Mouse (Mus musculus) kidney, adult 8-10 months (tissue): ENCODE data around the gene Lyplal1.

Experiments
- DNase-seq, 2 experiments: peaks; one replicate each; pipeline ENCODE4 v3.0.0; 2022

The Lyplal1 gene

DNA sequence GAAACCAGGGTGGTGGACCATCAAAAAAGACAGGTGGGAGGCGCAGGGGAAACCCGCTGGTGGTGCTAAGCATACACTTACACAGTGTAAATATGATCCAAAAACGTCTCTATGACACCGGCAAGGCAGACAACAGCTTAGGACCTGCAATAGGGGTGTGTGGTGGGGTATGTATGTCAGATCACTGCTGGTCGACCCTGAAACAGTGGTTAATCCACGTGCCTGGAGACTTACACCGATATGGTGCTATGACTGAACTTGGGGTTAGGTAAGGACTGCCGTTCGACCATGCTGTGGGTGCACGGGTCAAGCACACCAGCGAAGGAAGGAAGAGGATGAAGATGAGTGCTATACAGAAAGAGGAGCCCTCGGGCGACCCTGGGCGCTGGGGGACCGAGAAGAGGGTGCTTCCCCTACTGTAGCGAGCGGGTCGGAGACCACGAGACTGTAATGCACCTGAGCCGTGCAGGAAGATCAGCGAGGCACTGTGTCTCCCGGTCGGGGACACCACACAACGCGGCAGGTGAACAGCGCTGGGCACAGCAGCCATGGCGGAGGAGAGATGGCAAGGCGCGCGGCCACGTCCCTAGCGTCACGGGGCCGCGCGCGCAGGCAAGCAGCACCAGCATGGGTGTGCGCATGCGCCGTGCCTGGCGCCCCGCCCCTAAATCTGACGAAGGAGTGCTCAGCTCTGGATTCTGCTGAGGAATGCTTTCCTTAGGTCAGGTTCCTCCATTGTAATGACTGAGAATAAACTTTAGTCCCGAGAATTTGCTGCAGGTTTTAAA, at the start of gene Lyplal1:
Gene Lyplal1 (minus strand): TSS at position 610 of the 788 bp plus-strand sequence.
- peak; percentile 95 for DNase-seq

DNA sequence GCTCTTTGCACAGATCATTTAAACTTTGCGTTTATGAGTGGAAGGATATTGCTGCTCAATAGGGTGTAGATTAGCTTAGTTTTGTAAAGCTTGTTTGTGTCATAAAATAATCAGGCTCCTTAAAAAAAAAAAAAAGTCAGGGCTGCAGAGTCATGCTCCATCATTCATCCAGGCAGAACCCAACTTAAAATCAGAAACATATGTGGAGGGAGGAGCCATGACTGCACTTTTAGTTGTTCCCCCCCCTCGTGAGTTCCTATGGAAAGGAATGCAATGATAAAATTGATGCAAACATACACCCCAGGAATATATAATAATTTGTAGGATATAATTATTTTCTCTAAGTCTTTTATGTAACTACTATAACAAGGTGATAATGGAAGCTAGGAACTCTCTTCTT, 46.5 kb upstream of the Lyplal1 start:
- no peak for DNase-seq

DNA sequence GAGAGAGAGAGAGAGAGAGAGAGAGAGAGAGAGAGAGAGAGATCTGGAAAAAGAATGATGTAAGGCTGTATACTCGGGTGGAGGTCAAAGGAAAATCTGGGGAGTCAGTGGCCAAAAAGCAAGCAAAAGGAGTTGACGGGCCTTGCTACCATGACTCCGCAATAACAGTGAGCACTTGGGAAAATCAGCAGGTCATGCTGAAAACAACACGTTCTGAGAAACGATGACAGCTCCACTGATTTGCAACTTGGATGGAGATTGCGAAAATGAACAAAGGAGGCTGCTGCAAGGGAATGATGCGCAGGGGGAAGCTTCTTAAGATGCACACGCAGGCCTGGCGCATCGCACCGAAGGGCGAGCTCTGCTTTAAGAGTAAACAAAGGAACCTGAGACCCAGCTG, 46.1 kb upstream of the Lyplal1 start:
- no peak for DNase-seq

DNA sequence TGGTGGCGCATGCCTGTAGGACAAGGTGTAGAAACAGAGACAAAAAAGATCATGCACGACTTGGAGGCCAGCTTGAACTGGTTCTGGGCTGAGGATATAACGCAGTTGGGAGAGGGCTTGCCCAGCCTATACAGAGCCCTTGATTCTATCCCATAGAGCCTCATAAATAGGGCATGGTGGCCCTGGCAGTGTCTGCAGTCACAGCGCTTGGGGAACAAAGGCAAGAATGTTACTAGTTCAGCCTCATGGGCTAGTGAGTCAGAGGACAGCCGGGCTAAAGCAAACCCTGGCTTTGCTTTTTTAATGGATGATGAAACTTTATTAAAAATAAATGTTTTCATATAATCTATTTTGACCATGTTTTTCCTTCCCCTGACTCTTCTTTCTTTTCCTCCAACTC, 33.3 kb upstream of the Lyplal1 start:
- DNase-seq = no peak

DNA sequence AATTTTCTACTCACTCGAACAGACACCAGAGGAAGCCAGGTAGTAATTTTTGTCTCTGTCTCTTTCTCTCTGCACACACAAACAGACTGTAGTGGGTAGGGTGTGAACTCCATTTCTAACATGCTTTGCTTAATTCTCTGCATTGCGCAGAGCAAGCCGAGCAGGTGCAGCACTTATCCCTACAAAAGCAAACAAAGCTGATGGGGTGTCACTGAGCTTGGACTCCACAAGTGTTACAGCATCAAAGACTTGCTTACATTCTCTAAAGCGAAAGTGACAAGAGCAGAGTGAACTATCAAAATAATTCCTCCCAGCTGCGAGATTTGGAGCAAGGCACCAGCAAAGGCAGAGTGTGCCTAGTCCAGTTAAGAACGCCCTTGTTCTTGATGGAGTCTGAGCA, 28.3 kb upstream of the Lyplal1 start:
- DNase-seq = no peak

DNA sequence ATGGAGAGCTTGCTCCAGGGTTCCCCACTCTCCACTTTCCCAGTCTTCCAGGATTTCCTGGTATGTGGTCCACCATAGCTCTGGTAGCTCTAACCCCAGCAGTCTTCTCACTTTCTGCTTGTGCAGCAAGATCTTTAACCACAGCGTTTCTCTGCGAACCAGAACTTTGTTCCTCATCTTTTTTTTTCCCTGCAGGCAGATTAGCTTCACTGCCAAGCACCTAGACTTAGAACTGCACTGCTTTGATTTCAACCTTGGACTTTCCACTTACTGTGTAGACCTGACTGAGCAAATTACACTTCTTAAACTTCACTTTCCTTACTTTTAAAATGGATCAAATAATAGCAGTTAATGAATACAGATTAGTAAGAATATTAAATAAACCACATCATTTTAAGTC, 23.1 kb upstream of the Lyplal1 start:
- peak; percentile 34 to 78 for DNase-seq

DNA sequence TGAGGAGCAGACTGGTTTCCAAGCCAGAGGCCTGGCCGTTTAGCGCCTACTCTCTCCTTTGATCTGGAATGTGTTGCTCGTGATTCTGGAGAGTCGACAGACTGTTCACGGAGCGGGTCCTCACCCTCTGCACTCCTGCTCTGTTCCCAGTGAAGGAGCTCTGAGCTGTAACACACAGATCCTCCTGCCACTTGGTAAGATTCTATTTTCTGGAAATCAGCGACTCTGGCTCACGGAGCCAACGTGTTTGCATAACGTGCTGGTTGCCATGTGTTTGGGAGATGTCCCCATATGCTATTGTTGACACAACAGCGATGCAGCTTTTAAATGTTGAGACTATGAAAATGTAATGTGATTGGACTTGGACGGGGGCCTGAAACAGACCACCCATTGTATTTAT, 20.8 kb upstream of the Lyplal1 start:
- DNase-seq = no peak

DNA sequence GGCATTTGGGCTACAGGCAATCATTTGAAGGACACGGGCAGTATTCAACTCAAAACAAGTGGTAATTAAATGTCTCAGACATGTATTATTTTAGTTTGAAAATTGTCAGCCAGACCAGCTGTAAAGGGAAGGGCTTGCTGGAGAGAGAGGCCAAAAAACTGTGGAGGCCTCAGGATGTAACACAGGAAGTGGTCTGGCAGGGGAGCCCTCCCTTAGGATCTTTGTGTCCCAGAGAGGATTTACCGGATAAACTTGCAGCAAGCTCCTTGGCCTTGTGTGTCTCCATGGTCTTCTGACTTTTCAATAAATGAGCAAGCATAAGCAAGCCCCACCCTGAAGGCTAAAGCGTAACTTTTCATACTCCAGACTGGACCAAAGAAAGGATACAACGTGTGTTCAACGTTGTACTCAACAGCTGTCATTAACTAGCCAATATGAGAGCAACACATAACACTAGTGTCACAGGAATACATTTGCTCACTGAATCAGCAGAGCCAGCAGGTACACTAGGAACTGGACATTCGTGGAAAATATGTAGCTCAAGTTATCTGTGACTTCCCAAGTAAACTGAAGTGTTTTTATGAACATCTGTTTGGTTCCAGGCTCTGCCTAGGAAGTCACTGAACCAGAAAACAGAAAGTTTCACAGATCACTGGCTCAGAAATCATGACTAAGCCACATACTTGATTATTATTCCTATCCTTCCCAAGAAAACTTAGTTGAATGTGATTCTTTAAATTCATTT, 19.7 kb upstream of the Lyplal1 start:
- DNase-seq = peak; percentile 34 to 66

DNA sequence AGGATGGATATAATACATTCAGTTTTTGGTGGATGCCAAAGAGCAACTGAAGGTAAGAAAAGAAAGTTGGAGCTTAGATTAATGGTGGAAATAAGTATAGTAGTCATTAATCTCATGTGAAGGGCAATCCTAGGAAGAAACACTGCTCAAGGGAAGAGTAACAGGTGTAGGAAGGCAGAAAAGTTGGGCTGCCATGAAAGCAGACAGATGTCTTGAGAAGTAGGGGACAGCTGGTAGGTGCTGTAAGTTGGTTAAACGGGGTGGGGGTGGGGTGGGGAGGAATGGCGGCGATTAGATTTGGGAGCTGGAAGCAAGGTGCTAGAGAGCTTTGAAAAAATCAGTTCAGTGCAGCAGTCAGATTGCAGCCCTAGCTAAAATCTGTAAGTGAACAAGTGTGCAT, 14.4 kb upstream of the Lyplal1 start:
- DNase-seq = no peak

DNA sequence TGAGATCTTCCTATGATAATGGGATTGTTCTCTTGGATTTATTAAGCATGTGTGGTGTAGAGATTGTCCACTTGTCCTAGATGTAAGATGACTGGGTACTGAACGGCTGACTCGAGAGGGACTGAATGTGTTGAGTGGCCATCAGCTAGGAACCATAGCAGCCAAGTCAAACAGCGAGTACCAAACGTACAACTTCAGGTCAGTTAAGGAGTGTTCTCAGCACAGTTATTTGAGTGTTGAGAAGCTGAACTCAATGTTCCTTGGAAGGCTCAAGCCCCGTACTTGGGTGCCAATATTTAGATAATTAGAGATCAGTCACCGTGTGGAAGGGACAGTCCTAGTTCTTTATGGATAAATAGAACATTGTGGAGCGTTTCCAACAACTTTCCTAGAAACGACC, 11.8 kb upstream of the Lyplal1 start:
- DNase-seq = no peak

DNA sequence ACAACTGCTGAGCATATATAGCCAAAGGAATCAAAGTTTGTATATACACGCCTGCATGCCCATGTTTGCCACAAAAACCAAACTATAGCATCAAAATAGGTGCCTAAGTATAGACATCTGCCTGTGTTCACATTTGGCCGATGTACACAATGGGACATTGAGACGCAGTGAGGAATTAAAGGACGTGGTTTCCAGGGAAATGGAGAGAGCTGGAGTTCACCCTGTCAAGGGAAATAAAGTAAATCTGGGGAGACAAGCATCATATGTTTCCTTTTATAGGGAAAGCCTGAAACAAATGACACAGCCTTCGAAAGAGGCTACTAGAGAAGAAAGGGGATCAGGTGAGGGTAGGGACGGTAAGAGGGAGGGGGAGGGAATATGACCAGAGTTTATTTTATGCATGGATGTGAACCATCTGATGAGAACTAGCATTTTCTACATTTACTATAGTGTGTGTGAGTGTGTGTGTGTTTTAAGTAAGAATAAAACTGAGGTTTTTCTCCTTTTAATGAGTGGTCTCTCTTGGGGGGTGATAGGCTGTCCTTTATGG, 9.3 kb upstream of the Lyplal1 start:
- no peak for DNase-seq

DNA sequence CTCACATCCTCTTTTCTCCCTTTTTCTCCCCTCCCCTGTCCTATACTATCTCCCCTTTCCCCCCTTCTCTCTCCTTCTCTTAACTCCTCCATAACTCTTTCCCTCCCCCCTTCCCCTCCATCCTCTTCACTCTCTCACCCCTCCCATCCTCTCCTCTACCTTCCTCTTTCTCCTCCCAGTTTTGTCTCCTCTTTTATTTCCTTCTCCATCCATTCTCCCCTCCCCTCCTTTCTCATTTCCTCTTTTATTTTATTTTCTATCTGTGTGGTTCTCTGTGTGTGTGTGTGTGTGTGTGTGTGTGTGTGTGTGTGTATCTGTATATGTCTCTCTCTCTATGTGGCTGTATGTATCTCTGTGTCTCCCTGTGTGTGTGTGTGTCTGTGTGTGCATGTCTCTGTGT, 6.6 kb upstream of the Lyplal1 start:
- DNase-seq = no peak

DNA sequence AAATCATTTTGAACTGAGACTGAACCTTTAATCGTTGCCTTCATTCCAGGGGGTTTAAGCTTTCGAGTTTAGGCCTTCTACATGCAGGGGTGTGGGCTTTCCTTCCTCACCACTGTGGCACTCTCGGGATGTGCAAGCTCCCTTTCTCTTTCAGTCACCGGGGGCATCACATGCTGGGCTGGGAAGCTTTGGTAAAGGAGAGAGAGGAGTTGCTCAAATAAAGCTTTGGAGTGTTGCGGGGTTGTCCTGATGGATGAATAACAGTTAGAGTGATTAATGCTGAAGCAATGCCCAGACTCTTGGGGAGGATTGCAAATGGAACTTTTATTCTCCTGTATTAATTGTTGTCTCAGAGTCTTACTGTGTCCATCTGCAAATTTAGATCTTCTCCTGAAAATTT, 2.7 kb upstream of the Lyplal1 start:
- no peak for DNase-seq

DNA sequence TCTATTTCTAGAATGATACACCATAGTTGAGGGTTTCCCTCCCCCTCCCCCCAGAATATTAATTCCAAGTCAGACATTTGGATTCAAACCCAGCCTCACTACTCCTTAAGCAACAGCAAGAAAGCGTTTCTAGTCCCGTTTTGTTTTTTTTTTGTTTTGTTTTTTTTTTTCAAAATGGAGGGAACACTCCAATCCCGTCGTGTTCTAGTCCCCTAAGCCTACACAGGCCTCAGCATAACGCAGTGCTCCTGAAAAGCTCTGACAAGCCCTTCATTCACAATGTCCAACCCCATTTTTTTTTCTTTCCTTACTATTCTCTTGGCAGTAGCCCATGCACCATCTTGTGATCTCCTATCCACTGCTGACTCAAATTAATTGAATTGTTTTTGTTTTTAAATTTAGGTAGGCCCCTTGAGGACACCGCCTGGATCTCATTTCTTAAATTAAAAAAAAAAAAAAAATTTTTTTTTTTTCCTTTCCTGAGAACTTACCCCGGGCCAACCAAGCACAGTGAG, 967 bp downstream of the Lyplal1 start:
- no peak for DNase-seq

DNA sequence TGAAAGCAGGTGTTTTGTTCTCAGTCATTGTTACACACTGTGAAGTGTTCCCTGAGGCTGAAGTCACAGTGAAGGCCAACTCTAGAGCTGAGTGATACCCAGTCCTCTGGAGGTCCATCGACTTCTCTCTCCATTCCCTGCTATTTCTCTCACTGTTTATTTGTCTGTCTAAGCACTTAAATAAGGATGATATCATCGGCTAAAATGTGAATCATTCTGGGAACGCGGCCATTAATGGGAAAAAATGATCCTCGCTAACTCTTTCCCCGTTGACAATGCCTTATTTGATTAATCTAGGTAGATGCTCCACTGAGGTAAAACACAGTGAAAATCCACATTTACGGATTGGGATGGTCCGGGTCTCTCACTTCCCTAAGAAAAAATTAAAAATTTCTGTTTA, 14.8 kb downstream of the Lyplal1 start:
- no peak for DNase-seq

DNA sequence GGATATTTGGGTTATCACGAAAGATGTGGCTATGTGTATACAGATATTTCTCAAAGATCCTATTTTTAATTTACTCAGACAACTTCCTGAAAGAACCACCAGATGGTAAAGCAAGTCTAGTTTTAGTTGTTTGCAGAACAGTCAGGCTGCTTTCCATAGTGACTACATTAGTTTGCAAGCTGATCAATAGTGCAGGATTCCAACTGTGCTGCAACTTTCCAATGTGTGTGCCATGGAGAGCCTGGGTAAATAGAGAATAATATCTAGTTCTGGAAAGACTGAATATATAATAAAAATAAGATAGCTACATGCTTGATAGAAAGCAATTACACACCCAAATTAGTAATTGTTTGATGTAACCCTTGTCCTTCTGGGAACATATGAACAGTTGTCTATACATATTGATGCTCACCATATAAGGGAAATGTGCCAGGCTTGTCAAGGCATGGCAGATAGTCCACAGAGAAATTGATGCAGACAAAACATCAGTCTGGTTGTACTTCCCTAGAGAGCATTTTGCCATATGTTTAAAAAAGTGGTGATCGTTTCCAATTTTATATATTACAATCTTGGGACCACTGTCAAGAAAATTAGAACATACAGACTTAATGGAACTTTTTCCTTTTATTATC, 50.7 kb downstream of the Lyplal1 start:
- DNase-seq = no peak

DNA sequence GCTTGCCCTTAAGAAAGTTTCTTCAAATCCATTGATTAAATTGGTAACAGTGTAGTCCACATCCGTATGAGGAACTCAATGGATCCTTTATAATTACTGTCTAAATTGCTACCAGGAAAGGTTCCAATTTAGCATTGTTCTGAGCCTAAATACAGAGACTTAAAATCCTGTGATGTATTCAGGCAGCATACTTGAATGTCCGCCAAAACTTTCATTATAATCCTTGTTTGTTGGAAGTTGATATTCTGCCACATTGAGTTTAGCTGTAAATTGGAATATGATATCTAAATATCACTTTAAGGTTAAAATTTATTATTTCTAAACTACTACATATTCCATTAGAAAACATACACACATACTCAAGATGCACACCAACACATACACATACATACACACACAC, 57.1 kb downstream of the Lyplal1 start:
- DNase-seq = no peak

DNA sequence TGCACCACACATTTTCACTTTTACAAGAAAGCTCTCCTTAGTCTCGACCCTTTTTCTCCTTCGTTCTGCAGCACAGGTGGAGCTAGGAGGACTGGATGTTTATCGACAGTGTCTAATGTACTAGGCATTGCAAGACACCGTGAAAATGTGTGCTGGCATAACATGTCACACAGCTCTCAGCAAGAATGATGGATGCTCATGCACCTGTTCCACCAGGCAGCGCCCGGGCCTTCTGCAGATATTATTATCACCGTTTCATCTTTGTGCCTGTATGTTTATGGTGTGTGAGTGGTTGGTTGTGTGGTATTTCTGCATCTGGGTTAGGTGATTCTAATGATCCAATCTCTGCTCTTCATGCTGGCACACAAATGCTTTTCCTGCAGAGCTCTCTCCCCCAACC, 62.9 kb downstream of the Lyplal1 start:
- no peak for DNase-seq

DNA sequence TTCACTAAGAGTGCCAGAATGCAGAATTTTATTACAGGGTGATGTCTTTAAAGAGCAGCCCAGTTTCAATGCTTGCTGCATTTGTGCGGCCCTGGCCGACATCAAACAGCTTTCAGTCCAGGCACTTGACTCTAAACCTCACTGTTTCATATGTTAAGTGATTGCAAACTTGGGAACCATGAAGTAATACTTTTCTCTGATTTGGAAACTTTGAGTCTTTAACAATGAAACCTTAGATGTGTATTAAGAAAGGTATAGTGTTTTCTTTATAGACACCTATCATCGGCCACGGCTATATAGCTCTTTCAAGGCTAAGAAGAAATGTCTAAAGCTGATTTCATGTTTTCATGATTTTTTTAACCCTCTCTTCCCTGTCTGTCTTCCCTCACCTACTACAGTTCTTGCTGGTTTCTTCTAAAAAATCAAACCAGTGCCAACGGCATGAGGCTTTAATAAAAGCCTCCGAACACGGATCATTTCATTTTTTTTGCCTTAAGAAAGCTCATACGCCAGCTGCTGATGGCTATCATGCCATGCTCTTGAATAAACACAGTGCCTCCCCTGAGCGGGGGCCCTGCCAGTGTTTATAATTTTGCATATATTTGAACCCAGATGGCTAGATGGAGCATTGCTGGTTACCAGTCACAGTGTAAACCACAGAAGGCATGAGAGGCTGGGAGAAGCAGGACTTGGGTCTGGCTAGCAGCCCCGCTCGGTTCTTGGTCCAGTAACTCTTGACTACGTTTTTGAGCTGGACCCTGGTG, 63.6 kb downstream of the Lyplal1 start:
- DNase-seq = no peak

DNA sequence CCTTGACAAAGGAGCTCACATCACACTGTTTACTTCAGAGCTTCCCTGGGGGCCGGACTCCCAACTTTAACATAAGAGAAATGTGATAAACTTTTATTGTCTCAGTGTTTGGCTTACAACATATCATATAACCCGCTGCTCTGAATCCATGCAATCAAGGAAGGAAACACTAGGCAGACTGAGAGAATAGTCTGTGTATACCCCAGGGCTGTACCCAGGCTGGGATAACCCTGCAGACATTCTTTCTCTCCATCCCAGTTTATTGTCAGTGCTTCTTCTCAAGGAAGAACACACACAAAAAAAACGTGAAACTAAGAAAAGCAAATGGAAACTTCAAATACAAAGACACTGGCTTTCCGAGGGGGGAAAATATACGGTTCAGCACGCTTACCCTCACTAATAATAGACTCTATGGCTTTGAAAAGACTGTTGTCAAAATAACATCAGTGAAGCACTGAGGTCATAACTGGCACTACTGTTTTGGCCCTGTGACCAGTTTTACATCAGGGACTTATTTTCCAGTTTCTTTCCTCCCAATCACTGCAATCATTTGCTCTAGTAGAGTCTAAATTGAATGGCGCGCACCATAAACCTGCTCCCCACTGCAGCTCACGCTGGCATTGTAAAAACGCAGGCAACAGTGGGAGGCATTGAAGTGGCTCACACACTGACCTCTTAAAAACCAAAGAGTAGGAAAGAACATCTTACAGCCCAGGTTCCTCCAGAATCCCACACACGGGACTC, 73.2 kb downstream of the Lyplal1 start:
- DNase-seq = no peak

DNA sequence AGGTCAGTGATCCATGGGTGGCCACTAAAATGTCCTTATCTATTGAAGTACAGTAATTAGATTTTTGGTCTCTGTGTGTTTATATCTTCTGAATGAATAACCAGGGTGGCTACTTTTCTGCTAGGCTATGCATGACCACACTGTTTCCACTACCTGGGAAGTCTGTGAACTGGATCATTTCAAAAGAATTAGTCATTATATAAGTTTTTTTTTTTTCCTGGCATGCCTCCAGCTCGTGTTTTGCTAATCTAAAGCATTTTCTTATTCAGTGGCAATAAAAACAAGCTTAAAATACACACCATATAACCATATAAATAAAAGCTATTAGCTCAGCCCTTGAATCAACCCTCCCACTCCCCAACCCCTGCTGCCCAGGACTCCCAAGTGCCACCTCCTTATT, 75.3 kb downstream of the Lyplal1 start:
- DNase-seq = peak in 1 of 2 experiments; percentile 3
